Mouse (Mus musculus) CH12.LX (cell line): ENCODE results near the gene Lgr4.

ENCODE experiments used
- CTCF ChIP-seq, 2 experiments: IDR thresholded peaks in 1 of 2; conservative IDR thresholded peaks in 1 of 2; 2 replicates each; pipeline ENCODE4 v1.5.1; 2011 to 2012; ENCODE audit warnings: low read depth in 2 of 2, low read length in 2 of 2, improper control_type of control experiment in 1 of 2, inconsistent platforms in 1 of 2, mild to moderate bottlenecking in 1 of 2, moderate library complexity in 1 of 2
- E2F4 ChIP-seq: IDR thresholded peaks from 2 replicates; pipeline ENCODE4 v1.6.1; 2011; ENCODE audit warnings: low read depth, low read length, improper control_type of control experiment; ENCODE audit not compliant: insufficient replicate concordance
- ELF1 ChIP-seq: IDR thresholded peaks from 2 replicates; pipeline ENCODE4 v1.6.1; 2014; ENCODE audit warnings: low read depth, mild to moderate bottlenecking, inconsistent platforms, low read length, improper control_type of control experiment
- JUN ChIP-seq: IDR thresholded peaks from 2 replicates; pipeline ENCODE4 v1.6.1; 2011; ENCODE audit warnings: low read depth, mild to moderate bottlenecking, low read length, improper control_type of control experiment, moderate library complexity; ENCODE audit not compliant: insufficient read depth
- NELFE ChIP-seq: IDR thresholded peaks from 2 replicates; pipeline ENCODE4 v1.6.1; 2011; ENCODE audit warnings: low read depth, low read length, improper control_type of control experiment
- RCOR1 ChIP-seq: conservative IDR thresholded peaks from 2 replicates; pipeline ENCODE4 v1.6.1; 2012; ENCODE audit warnings: low read depth, mild to moderate bottlenecking, inconsistent platforms, low read length, improper control_type of control experiment
- TCF12 ChIP-seq: IDR thresholded peaks from 2 replicates; pipeline ENCODE4 v1.6.1; 2014; ENCODE audit warnings: low read depth, mild to moderate bottlenecking, inconsistent platforms, low read length, improper control_type of control experiment
- UBTF ChIP-seq: IDR thresholded peaks from 2 replicates; pipeline ENCODE4 v1.6.1; 2012; ENCODE audit warnings: low read depth, mild to moderate bottlenecking, inconsistent platforms, low read length, improper control_type of control experiment, moderate library complexity
- USF2 ChIP-seq: conservative IDR thresholded peaks from 2 replicates; pipeline ENCODE4 v1.6.1; 2011; ENCODE audit warnings: low read depth, low read length, improper control_type of control experiment
- ZMIZ1 ChIP-seq: IDR thresholded peaks from 2 replicates; pipeline ENCODE4 v1.6.1; 2012; ENCODE audit warnings: low read depth, mild to moderate bottlenecking, inconsistent platforms, low read length, improper control_type of control experiment

DNA sequence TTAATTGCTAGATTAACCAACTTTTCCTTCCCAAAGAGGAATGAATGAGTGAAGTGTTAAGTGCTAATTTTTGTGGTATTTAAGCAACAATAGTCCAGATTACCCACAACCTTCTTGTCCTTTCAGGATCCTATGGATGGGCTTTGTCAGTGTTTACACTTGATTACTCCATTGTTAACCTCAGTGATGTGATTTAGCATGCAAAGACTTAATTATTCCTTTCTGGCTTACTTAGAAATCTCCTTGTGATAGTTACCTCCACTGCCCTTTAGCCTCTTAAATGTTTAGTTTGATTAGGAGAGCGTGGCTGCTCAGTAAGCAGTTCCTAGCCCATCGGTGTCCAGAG lies 18.9 kb downstream of the Lgr4 start:
- TF ChIP-seq TCF12 (no peak), RCOR1 (no peak), NELFE (no peak), E2F4 (no peak), ELF1 (no peak), USF2 (no peak), UBTF (no peak), CTCF (conservative IDR thresholded peaks at IDR 0.05 in 1 of 2, IDR thresholded peaks at IDR 0.05 in 1 of 2; ENCODE audit: low read depth in 2 of 2, low read length in 2 of 2) (no peak), JUN (no peak), ZMIZ1 (no peak)
